Mouse (Mus musculus): Measurements from ENCODE around the gene Kl.

DNA sequence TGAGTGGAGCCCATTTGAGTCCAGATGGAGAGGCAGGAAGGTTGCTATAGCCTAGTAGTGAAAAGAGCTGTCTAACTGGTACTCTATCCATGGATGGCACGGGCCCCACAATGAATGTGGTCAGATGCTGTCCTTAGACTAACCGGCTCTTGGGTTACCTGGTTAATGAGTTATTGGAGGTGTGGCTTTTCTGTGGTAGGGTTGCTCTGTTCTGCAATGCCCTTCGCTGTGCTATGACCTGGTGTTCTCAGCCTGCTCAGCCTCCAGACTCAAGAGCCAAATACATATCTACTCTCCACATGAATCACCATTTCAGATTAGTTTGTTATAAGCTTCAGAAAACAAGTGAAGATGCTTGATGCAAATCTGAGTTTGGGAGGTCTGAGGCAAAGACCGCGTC lies 90.5 kb downstream of the Kl start:
- no peak for TF ChIP-seq CTCF (IDR thresholded peaks at IDR 0.05; ENCODE audit: low read depth)
- no peak for TF ChIP-seq EP300 (IDR thresholded peaks at IDR 0.05; ENCODE audit: low read depth)

All from liver, embryonic 14.5 days (tissue).